Mouse (Mus musculus): ENCODE data around the gene Sept6. TPM values are rescaled to one million over a fixed set of nuclear protein-coding genes. Genes with fewer than 3 reads are reported as not detected.
A peak's percentile ranks its signal among the peaks of the same experiment; 100 is the strongest.

Gene Sept6
- polyA plus RNA-seq (2015; fragmentation: Nextera tagmentation; extraction: Ambion mirVana), result 60.8 and 62.7 TPM in 2 replicates

DNA sequence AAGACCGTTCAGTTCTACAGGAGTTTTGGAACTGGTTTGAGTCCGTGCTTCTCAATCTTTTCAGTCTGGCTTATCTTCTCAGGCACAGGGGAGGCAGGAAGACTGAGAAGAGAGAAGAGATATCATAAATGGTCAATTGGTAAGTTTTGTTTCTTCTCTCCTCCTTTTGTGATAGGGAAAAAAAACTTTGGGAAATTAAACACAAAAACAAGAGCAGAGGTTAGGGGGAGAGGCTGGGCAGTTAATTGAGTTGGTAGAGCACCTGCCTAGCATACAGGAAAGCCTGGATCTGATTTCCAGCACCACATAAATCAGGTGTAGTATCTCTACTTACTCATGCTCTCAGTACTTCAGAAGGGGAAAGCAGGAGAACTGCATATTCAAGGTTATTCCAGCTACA lies at the start of gene Sept6:
Gene Sept6, minus strand, starts transcription at position 101 of the 400 bp plus-strand sequence.
- Histone ChIP-seq H3K4me3 (replicated peaks; ENCODE audit: low read length) (no peak within 1 kb of the TSS), H3K9me3 (ENCODE audit: control insufficient read depth, low read length) (no peaks in the 10 kb centered on the region), H3K36me3 (ENCODE audit: control insufficient read depth, insufficient read depth) (no peaks in the 10 kb centered on the region), H3K4me2 (ENCODE audit: low read length) (no peak within 1 kb of the TSS), H3K9ac (replicated peaks; ENCODE audit: low read depth, low read length) (no peak within 1 kb of the TSS), H3K27ac (ENCODE audit: low read length) (no peak within 1 kb of the TSS), H3K4me1 (replicated peaks; ENCODE audit: control insufficient read depth, insufficient read depth, low read length) (peaks cover 7% of the 10 kb centered on the region), H3K27me3 (replicated peaks; ENCODE audit: control insufficient read depth, insufficient read depth, low read length) (no peaks in the 10 kb centered on the region)
- ATAC-seq, result no peak
- WGBS, result 90% methylated on average over 2 of the region's 2 CpGs

DNA sequence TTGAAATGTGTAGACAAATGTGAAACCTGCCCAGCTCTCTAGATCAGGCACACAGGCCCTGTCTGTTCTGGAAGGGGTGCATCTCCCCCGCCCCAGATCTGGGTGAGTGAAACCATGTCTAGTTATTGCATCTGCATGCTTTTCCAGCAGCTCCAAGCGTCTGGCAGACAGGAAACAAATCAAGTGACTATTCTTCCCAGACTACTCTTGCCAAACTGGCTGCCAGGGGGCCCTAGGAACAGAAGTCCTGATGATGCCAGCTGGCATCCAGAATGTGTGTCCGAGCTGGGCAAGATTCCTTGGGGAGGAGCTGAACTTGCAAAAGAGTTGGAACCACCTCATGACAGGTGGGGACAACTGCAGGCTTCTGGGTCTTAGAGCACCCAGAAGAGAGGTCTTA lies 36.8 kb upstream of the Sept6 start:
- peak; percentile 50; the same call in 1 of the 2 replicates for ATAC-seq
- Histone ChIP-seq H3K36me3 (ENCODE audit: control insufficient read depth, insufficient read depth) (no peaks in the 10 kb centered on the region), H3K4me3 (replicated peaks; ENCODE audit: low read length) (no peak overlapping the region), H3K9ac (replicated peaks; ENCODE audit: low read depth, low read length) (no peak overlapping the region), H3K27ac (ENCODE audit: low read length) (no peak overlapping the region), H3K4me2 (ENCODE audit: low read length) (no peak overlapping the region), H3K27me3 (replicated peaks; ENCODE audit: control insufficient read depth, insufficient read depth, low read length) (no peaks in the 10 kb centered on the region), H3K9me3 (ENCODE audit: control insufficient read depth, low read length) (no peaks in the 10 kb centered on the region), H3K4me1 (replicated peaks; ENCODE audit: control insufficient read depth, insufficient read depth, low read length) (no peaks in the 10 kb centered on the region)
- WGBS, result 43% methylated on average over 3 of the region's 3 CpGs

DNA sequence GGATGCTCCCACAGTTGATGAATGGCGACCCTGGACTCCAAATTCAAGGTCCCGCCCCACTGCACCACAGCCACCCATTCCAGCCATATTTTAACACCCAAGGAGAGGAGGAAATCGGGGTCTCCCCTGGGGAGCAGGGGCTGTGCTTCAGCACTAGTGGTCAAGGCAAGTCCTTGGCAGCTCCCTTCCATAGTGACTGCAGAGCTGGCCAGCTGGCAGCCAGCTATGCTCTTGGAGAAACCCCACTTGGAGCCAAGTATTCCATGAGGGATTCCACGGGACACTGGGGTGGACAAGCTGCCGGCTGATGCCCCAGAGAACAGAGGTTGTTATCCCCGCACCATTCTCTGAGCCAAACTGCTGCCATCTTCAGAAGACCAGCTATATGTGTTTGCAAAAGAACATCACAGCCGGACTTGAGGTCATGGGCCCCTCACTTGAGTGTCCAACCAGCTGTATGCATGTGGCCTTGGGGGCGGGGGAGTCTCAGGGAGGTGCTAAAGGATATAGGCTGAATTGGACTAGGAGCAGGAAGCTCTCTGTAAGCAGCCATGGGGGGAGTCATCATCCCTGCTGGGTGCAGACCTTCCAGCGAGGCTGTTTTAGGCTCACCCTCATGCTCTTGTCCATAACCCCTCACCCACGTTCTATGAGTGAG lies 32.2 kb upstream of the Sept6 start:
- 79% methylated on average over 10 of the region's 10 CpGs for WGBS
- Histone ChIP-seq H3K4me2 (ENCODE audit: low read length) (no peak overlapping the region), H3K27ac (ENCODE audit: low read length) (no peak overlapping the region), H3K9ac (replicated peaks; ENCODE audit: low read depth, low read length) (no peak overlapping the region), H3K4me1 (replicated peaks; ENCODE audit: control insufficient read depth, insufficient read depth, low read length) (no peaks in the 10 kb centered on the region), H3K4me3 (replicated peaks; ENCODE audit: low read length) (no peak overlapping the region), H3K36me3 (ENCODE audit: control insufficient read depth, insufficient read depth) (no peaks in the 10 kb centered on the region), H3K27me3 (replicated peaks; ENCODE audit: control insufficient read depth, insufficient read depth, low read length) (no peaks in the 10 kb centered on the region), H3K9me3 (ENCODE audit: control insufficient read depth, low read length) (no peaks in the 10 kb centered on the region)
- no peak for ATAC-seq

DNA sequence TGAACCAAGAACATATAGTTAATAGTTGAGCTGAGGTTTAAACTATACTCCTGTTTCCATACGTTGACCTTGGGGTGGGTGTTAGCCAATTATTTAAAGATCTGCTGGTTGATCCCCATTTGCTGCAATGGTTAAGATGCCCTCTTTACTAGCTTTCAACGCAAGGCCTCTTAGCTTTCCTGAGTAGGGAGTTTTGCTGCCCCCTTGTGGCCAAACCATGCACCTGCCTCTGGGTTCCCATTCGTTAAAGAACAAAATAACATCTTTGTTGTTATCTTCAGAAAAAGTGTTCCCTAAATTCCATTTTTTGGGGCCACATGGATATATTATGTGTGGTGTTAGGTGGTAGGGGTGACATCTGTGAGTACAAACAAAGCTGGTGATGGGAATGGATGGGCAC lies 31.1 kb upstream of the Sept6 start:
- WGBS, result 10% methylated on average over 3 of the region's 3 CpGs
- Histone ChIP-seq H3K27me3 (replicated peaks; ENCODE audit: control insufficient read depth, insufficient read depth, low read length) (no peaks in the 10 kb centered on the region), H3K9ac (replicated peaks; ENCODE audit: low read depth, low read length) (no peak overlapping the region), H3K36me3 (ENCODE audit: control insufficient read depth, insufficient read depth) (no peaks in the 10 kb centered on the region), H3K4me1 (replicated peaks; ENCODE audit: control insufficient read depth, insufficient read depth, low read length) (no peaks in the 10 kb centered on the region), H3K27ac (ENCODE audit: low read length) (no peak overlapping the region), H3K9me3 (ENCODE audit: control insufficient read depth, low read length) (no peaks in the 10 kb centered on the region), H3K4me2 (ENCODE audit: low read length) (no peak overlapping the region), H3K4me3 (replicated peaks; ENCODE audit: low read length) (no peak overlapping the region)
- ATAC-seq, result 0 out of 2 replicates have a peak, but pooled peaks have one; percentile 43

DNA sequence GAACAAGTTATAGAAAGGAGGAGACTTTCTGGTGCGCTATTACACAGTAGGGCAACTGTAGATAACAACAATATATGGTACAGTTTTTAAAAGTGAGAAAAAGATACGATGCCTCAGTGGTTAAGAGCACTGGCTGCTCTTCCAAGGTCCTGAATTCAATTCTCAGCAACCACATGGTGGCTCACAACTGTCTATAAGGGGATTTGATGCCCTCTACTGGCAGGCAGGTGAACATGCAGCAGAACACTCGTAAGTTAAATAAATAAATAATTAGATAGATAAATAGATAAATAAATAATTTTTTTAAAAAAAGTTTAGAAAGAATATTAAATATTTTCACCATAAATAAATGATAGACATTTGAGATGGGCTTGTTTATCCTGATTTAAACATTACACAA lies 27.5 kb upstream of the Sept6 start:
- Histone ChIP-seq H3K9ac (replicated peaks; ENCODE audit: low read depth, low read length) (no peak overlapping the region), H3K4me3 (replicated peaks; ENCODE audit: low read length) (no peak overlapping the region), H3K4me2 (ENCODE audit: low read length) (no peak overlapping the region), H3K4me1 (replicated peaks; ENCODE audit: control insufficient read depth, insufficient read depth, low read length) (no peaks in the 10 kb centered on the region), H3K9me3 (ENCODE audit: control insufficient read depth, low read length) (no peaks in the 10 kb centered on the region), H3K36me3 (ENCODE audit: control insufficient read depth, insufficient read depth) (no peaks in the 10 kb centered on the region), H3K27ac (ENCODE audit: low read length) (no peak overlapping the region), H3K27me3 (replicated peaks; ENCODE audit: control insufficient read depth, insufficient read depth, low read length) (no peaks in the 10 kb centered on the region)
- 58% methylated on average over 3 of the region's 3 CpGs for WGBS
- ATAC-seq, result no peak

DNA sequence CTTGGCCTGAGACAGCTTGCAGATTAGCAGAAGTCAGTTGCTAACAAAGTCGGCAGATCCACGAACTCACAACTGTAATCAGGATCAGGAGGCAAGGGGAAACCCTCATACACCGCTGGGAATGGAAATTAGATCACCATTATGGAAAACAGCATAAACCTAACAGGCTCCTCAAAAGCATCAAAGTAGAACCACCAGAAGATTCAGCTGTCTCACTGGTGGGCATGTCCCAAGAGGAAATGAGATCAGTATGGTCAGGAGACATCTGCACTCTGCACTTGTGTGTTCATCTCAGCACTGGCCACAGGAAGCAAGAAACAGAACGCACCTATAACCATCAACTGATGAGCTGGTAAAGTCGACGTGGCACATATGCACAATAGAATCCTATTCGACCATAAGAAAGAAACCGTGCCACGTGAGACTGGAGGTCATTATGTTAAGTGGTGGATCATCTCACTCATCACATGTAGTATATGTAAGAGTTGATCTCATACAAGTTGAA lies 26.6 kb upstream of the Sept6 start:
- no peaks in the 10 kb centered on the region for H3K4me1 ChIP-seq (replicated peaks; ENCODE audit: control insufficient read depth, insufficient read depth, low read length)
- no peak overlapping the region for H3K4me2 ChIP-seq (ENCODE audit: low read length)
- WGBS, result 87% methylated on average over 9 of the region's 9 CpGs
- no peak overlapping the region for H3K9ac ChIP-seq (replicated peaks; ENCODE audit: low read depth, low read length)
- no peak overlapping the region for H3K4me3 ChIP-seq (replicated peaks; ENCODE audit: low read length)
- H3K27ac ChIP-seq (ENCODE audit: low read length), result no peak overlapping the region
- no peaks in the 10 kb centered on the region for H3K27me3 ChIP-seq (replicated peaks; ENCODE audit: control insufficient read depth, insufficient read depth, low read length)
- H3K9me3 ChIP-seq (ENCODE audit: control insufficient read depth, low read length), result no peaks in the 10 kb centered on the region
- ATAC-seq, result no peak
- no peaks in the 10 kb centered on the region for H3K36me3 ChIP-seq (ENCODE audit: control insufficient read depth, insufficient read depth)

DNA sequence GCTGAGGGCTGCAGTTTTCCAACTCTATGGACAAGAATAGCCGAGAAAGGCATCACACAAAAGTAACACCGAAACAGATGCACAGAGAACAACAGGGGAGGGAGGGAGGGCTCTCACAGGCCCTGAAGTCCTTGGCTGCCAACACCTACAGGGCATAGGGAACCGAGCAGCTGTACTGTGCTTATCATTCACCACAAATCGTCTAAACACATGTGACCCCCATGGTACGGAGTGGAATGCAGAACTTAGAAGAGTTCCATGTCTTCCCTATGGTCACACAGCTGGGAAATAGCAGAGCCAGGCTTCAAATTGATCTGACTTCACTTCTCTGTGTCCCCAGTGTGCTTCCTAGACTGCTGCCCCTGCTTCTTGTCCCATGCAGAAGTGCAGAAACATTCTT lies 22.3 kb upstream of the Sept6 start:
- H3K9ac ChIP-seq (replicated peaks; ENCODE audit: low read depth, low read length), result no peak overlapping the region
- 84% methylated on average over 5 of the region's 5 CpGs for WGBS
- H3K4me1 ChIP-seq (replicated peaks; ENCODE audit: control insufficient read depth, insufficient read depth, low read length), result no peaks in the 10 kb centered on the region
- H3K4me3 ChIP-seq (replicated peaks; ENCODE audit: low read length), result no peak overlapping the region
- no peak overlapping the region for H3K4me2 ChIP-seq (ENCODE audit: low read length)
- H3K27ac ChIP-seq (ENCODE audit: low read length), result no peak overlapping the region
- no peak for ATAC-seq
- no peaks in the 10 kb centered on the region for H3K9me3 ChIP-seq (ENCODE audit: control insufficient read depth, low read length)
- H3K36me3 ChIP-seq (ENCODE audit: control insufficient read depth, insufficient read depth), result no peaks in the 10 kb centered on the region
- no peaks in the 10 kb centered on the region for H3K27me3 ChIP-seq (replicated peaks; ENCODE audit: control insufficient read depth, insufficient read depth, low read length)

DNA sequence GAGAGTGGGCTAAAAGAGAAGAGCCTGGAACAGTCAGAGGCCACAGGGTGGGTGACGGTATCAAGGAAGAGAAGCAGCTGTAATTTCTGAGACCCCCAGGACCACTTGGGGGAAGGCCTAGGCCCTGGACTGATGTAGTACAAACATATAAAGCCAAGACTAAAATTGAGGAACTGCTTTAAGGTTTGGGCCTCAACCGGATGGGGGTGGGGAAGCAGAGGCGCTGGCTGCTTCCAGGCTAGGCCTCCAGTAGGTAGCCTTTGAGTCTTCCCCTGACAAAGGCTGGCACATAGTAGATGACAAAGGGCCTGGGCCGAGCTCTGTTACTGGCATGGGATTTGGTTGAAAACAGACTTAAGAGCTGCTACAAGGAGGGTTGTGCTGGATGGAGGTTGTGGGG lies 555 bp downstream of the Sept6 start:
- H3K4me3 ChIP-seq (replicated peaks; ENCODE audit: low read length), result no peak overlapping the region
- H3K9me3 ChIP-seq (ENCODE audit: control insufficient read depth, low read length), result no peaks in the 10 kb centered on the region
- no peak overlapping the region for H3K9ac ChIP-seq (replicated peaks; ENCODE audit: low read depth, low read length)
- H3K27ac ChIP-seq (ENCODE audit: low read length), result no peak overlapping the region
- peaks cover 7% of the 10 kb centered on the region for H3K4me1 ChIP-seq (replicated peaks; ENCODE audit: control insufficient read depth, insufficient read depth, low read length)
- H3K36me3 ChIP-seq (ENCODE audit: control insufficient read depth, insufficient read depth), result no peaks in the 10 kb centered on the region
- WGBS, result 85% methylated on average over 4 of the region's 4 CpGs
- no peaks in the 10 kb centered on the region for H3K27me3 ChIP-seq (replicated peaks; ENCODE audit: control insufficient read depth, insufficient read depth, low read length)
- no peak overlapping the region for H3K4me2 ChIP-seq (ENCODE audit: low read length)
- no peak for ATAC-seq

DNA sequence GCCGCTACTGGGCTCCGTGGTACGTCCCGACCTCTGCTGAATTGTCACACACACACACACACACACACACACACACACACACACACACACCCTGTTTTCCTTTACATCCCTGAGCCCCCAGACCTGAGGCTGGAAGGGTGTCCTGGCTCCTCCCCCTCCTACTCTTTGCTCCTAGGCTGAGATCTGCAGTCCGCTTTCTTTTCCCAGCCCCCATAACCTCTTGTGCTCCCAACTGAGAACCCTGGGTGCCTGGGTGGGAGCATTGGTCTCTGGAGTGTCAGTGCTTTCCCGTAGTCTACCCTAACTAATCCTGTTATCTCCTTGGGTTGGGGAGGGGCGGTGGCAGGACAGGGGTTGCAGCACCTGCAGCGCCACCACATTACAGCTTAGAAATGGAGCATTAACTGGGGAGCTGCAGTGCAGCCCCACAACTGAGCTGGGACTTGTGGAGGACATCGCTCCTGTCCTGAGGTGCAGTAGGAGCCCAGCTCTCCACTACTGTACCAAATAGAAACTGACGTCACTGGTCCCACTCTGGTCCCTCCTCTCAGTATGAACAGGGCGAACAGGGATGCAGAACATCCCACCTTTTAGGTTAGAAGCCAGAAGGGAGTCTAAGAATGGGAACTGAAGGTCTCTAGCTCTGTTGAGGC lies 1.7 kb downstream of the Sept6 start:
- ATAC-seq, result peak; percentile 63

More for the DNA sequence above, 1.7 kb downstream of the Sept6 start:
- peak overlapping the region; percentile 63 for H3K9ac ChIP-seq (replicated peaks; ENCODE audit: low read depth, low read length)
- peak overlapping the region; percentile 73; the same call in 1 of the 2 replicates for H3K27ac ChIP-seq (ENCODE audit: low read length)
- no peaks in the 10 kb centered on the region for H3K9me3 ChIP-seq (ENCODE audit: control insufficient read depth, low read length)
- H3K27me3 ChIP-seq (replicated peaks; ENCODE audit: control insufficient read depth, insufficient read depth, low read length), result no peaks in the 10 kb centered on the region
- 22% methylated on average over 7 of the region's 11 CpGs for WGBS
- peak overlapping the region; percentile 59 for H3K4me3 ChIP-seq (replicated peaks; ENCODE audit: low read length)
- H3K4me2 ChIP-seq (ENCODE audit: low read length), result peak overlapping the region; percentile 68
- peaks cover 7% of the 10 kb centered on the region for H3K4me1 ChIP-seq (replicated peaks; ENCODE audit: control insufficient read depth, insufficient read depth, low read length)
- no peaks in the 10 kb centered on the region for H3K36me3 ChIP-seq (ENCODE audit: control insufficient read depth, insufficient read depth)

Data from forebrain, embryonic 16.5 days (tissue).